Mouse (Mus musculus) liver, postnatal 0 days (tissue): ENCODE measurements around the gene Igsf11.

ENCODE experiments used
- CTCF ChIP-seq: sonication (generic); IDR thresholded peaks from 2 replicates; pipeline ENCODE4 v1.5.1; 2016; ENCODE audit warnings: antibody characterized with exemption, low read depth
- EP300 ChIP-seq: IDR thresholded peaks from 2 replicates; pipeline ENCODE4 v1.6.1; 2016; ENCODE audit warnings: antibody characterized with exemption, low read depth, mild to moderate bottlenecking

- TF ChIP-seq CTCF (no peak), EP300 (no peak)
Observed at GRCm38 (mm10) chr16:38945111-38945510, 52.6 kb downstream of the Igsf11 start.
